1 mouse cellular context compared by ENCODE assay signal in the genomic region with DNA sequence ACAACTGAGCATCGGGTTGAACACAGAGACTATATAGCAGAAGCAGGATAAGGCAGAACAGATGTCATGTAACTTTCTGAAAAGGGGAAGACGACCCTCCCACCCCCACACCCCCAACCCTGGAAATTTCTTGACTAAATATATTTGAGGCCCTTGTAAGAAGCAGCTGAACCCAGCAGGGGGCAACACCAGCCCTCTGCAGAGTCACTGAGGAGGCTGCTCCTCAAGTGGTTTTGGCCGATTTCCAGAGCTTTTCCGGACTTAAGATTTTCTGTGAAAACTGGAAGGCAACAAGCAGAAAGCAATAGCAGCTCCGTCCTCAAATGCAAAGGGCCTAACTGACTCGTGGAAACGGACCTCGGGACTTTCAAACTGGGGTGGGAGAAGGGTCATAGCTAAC.
TF ChIP-seq lines count a peak whose summit lies in the region.

No protein-coding gene starts in this region.

TF ChIP-seq in CH12.LX, 34 proteins besides CTCF, POLR2A, EP300 and RAD21:
- TF ChIP-seq ELF1 (IDR thresholded peaks at IDR 0.05; ENCODE audit: low read depth, low read length): 0 out of 2 replicates have a peak, but pooled peaks have one; percentile 6
- TF ChIP-seq IRF4 (IDR thresholded peaks at IDR 0.05; ENCODE audit: low read depth, low read length): peak; percentile 40; the same call in 1 of the 2 replicates
- TF ChIP-seq SMC3 (IDR thresholded peaks at IDR 0.05; ENCODE audit: low read depth, low read length): peak; percentile 64
- no peak for TF ChIP-seq E2F4 (IDR thresholded peaks at IDR 0.05; ENCODE audit: insufficient replicate concordance, low read depth, low read length)
